Mouse (Mus musculus): ENCODE measurements around the gene Col15a1.

- TF ChIP-seq CTCF (conservative IDR thresholded peaks at IDR 0.05; ENCODE audit: insufficient read depth, insufficient read length, low read depth, low read length) = no peak
- TF ChIP-seq POLR2A (IDR thresholded peaks at IDR 0.05; ENCODE audit: low read depth, low read length) = no peak
Measured at GRCm38 (mm10) chr4:47362662-47363061, 154.7 kb downstream of the Col15a1 start.

Measured in kidney, adult 2 months (tissue).